Mouse (Mus musculus) thymus, adult 2 months (tissue): ENCODE data around the gene Ankrd12.

Experiments used
- CTCF ChIP-seq: fragments of 200-500 bp; IDR thresholded peaks from 2 replicates; pipeline ENCODE4 v1.5.1; 2012; ENCODE audit warnings: mild to moderate bottlenecking, control low read depth, low read length, moderate library complexity, borderline replicate concordance; ENCODE audit not compliant: control insufficient read depth, poor library complexity, insufficient read depth; ENCODE audit errors: extremely low read depth
- POLR2A ChIP-seq: fragments of 200-500 bp; IDR thresholded peaks from 2 replicates; pipeline ENCODE4 v1.6.1; 2012; ENCODE audit warnings: mild to moderate bottlenecking, low read length, control low read depth, moderate library complexity; ENCODE audit not compliant: control insufficient read depth, poor library complexity, insufficient read depth; ENCODE audit errors: extremely low read depth

GRCm38 (mm10) chr17:66110746-66111145, 33.9 kb upstream of the Ankrd12 start:
- TF ChIP-seq CTCF (no peak), POLR2A (no peak)
